Mouse (Mus musculus): ENCODE results near the gene Zfand5.

DNA sequence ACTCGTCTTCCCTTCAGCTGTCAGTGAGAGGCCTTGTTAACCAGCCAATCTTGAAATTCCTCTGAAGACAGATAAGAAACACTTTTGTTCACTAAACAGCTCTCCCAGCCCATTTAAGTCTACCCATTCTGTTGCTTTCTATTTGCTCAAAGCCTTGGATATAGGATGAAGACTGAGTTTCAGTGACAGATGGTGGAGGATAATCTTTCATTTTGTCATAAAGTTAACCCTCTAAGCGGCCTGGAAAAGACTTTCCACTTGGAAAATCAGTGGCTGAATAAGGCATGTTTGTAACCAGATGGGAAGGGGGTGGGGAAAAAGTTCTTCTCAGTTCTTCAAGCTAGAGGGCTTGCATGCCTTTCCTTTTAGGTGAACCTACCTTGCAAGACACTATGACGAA lies 29.7 kb downstream of the Zfand5 start:
- TF ChIP-seq EP300 (IDR thresholded peaks at IDR 0.05) (no peak), CTCF (IDR thresholded peaks at IDR 0.05) (no peak)
